Mouse (Mus musculus) MEL (cell line): ENCODE data around the gene Grin2d.

Source experiments
- BHLHE40 ChIP-seq: IDR thresholded peaks from 2 replicates; pipeline ENCODE4 v1.6.1; 2012; ENCODE audit warnings: low read depth, mild to moderate bottlenecking, inconsistent platforms, low read length, improper control_type of control experiment, borderline replicate concordance
- CHD1 ChIP-seq: IDR thresholded peaks from 2 replicates; pipeline ENCODE4 v1.6.1; 2012; ENCODE audit warnings: low read depth, mild to moderate bottlenecking, inconsistent platforms, low read length, improper control_type of control experiment
- CTCF ChIP-seq, 3 experiments: IDR thresholded peaks in 2 of 3; conservative IDR thresholded peaks in 1 of 3; 2 replicates each; pipeline ENCODE4 v1.5.1; 2011 to 2012; ENCODE audit warnings: low read length in 3 of 3, low read depth in 2 of 3, mild to moderate bottlenecking in 2 of 3, improper control_type of control experiment in 1 of 3, inconsistent platforms in 1 of 3, mixed read lengths in 1 of 3, moderate library complexity in 1 of 3; ENCODE audit not compliant: control insufficient read depth in 1 of 3, insufficient read depth in 1 of 3, poor library complexity in 1 of 3, severe bottlenecking in 1 of 3
- EP300 ChIP-seq, 2 experiments: IDR thresholded peaks; 2 replicates each; pipeline ENCODE4 v1.6.1; 2011; ENCODE audit warnings: improper control_type of control experiment in 2 of 2, low read length in 2 of 2, low read depth in 1 of 2, mild to moderate bottlenecking in 1 of 2
- GABPA ChIP-seq: IDR thresholded peaks from 2 replicates; pipeline ENCODE4 v1.6.1; 2012; ENCODE audit warnings: low read depth, mild to moderate bottlenecking, inconsistent platforms, low read length, improper control_type of control experiment, moderate library complexity
- GATA1 ChIP-seq: IDR thresholded peaks from 2 replicates; pipeline ENCODE4 v1.6.1; 2011; ENCODE audit warnings: low read depth, low read length, improper control_type of control experiment
- MAFK ChIP-seq: IDR thresholded peaks from 2 replicates; pipeline ENCODE4 v1.6.1; 2011; ENCODE audit warnings: low read depth, mild to moderate bottlenecking, low read length, improper control_type of control experiment, borderline replicate concordance
- MAX ChIP-seq: IDR thresholded peaks from 2 replicates; pipeline ENCODE4 v1.6.1; 2011; ENCODE audit warnings: low read length, improper control_type of control experiment
- MAZ ChIP-seq: IDR thresholded peaks from 2 replicates; pipeline ENCODE4 v1.6.1; 2012; ENCODE audit warnings: low read depth, mild to moderate bottlenecking, inconsistent platforms, low read length, improper control_type of control experiment
- POLR2A ChIP-seq, 2 experiments: IDR thresholded peaks; 2 replicates each; pipeline ENCODE4 v1.6.1; 2011 to 2012; ENCODE audit warnings: low read length in 2 of 2, mild to moderate bottlenecking in 2 of 2, control low read depth in 1 of 2, improper control_type of control experiment in 1 of 2, low read depth in 1 of 2, moderate library complexity in 1 of 2; ENCODE audit not compliant: control insufficient read depth in 1 of 2, insufficient read depth in 1 of 2, poor library complexity in 1 of 2
- SMC3 ChIP-seq: IDR thresholded peaks from 2 replicates; pipeline ENCODE4 v1.6.1; 2011; ENCODE audit warnings: low read depth, low read length, improper control_type of control experiment
- TAL1 ChIP-seq: IDR thresholded peaks from 2 replicates; pipeline ENCODE4 v1.6.1; 2012; ENCODE audit warnings: mild to moderate bottlenecking, inconsistent platforms, low read length, moderate library complexity, mixed read lengths
- USF1 ChIP-seq: IDR thresholded peaks from 2 replicates; pipeline ENCODE4 v1.6.1; 2014; ENCODE audit warnings: low read depth, mild to moderate bottlenecking, inconsistent platforms, low read length, improper control_type of control experiment, moderate library complexity

- TF ChIP-seq MAZ (no peak), CHD1 (no peak), POLR2A (IDR thresholded peaks at IDR 0.05; ENCODE audit: control insufficient read depth in 1 of 2, insufficient read depth in 1 of 2, low read depth in 1 of 2, low read length in 2 of 2, poor library complexity in 1 of 2) (no peak), MAX (no peak), TAL1 (no peak), USF1 (no peak), GATA1 (no peak), BHLHE40 (no peak), SMC3 (no peak), CTCF (IDR thresholded peaks at IDR 0.05 in 2 of 3, conservative IDR thresholded peaks at IDR 0.05 in 1 of 3; ENCODE audit: control insufficient read depth in 1 of 3, insufficient read depth in 1 of 3, low read depth in 2 of 3, low read length in 3 of 3, poor library complexity in 1 of 3, severe bottlenecking in 1 of 3) (no peak), EP300 (IDR thresholded peaks at IDR 0.05; ENCODE audit: low read depth in 1 of 2, low read length in 2 of 2) (no peak), MAFK (no peak), GABPA (no peak)
These were observed 31.0 kb upstream of the Grin2d start for GRCm38 (mm10) chr7:45909145-45909544.
